Mouse (Mus musculus) R1 (cell line): ENCODE measurements around the gene Dab2.

Experiments
- DNase-seq: peaks from one replicate; pipeline ENCODE4 v3.0.0-alpha.2; 2018; ENCODE audit warnings: low read depth, low spot score

Gene Dab2

DNA sequence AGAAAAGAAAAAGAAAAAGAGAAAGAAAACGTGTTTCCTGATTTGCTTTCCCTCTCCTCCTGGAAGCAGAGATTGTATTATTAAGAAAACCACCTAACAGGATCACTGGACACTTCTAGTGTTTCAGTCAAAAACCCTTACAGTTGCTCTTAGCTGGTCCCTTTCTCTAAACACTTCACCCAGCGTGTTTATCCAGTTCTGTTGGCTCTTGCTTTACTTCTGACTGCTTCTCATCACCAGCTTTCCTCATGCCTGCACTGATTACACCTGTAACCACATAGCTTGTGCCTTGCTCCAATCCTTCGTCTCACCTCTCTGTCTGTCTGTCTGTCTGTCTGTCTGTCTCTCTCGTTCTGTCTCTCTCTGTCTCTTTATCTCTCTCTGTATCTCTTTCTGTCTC, 25.9 kb downstream of the Dab2 start:
- no peak for DNase-seq

DNA sequence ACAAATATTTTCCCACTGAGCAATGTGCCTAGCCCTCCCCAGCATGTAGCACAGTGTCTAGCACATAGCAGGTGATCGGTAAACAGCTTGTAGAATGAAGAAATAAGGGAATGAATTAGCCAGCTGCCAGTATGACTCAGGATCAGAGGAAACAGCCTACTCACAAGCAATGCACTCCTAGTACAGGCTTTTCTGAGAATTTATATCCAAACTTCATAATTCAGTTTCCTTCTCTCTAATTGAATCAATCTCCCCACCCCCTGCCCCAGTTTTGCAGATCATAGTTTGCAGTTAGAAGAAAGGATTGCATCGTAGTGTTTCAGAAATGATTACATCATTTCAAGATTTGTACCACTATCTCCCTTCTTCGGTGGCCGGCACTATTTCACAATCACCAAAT, 26.4 kb downstream of the Dab2 start:
- DNase-seq: no peak

DNA sequence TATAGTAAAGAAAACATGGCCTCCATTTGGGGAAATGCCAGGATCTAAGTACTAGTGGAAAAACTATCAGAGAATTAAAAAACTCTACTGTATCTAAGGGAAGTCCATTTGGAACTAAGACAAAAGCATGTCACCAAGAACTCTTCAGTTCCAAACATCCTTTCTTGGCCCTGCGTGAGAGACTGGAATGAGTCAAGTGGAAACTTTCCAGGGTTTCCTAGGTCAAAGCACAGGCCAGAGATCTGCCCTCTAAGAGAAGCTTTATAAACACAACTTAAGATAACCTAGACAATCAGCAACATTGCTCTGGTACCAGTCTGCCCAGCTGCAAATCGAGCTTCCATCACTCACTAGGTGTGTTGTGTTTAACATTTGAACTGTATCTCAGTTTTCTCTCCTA, 31.8 kb downstream of the Dab2 start:
- DNase-seq: no peak

DNA sequence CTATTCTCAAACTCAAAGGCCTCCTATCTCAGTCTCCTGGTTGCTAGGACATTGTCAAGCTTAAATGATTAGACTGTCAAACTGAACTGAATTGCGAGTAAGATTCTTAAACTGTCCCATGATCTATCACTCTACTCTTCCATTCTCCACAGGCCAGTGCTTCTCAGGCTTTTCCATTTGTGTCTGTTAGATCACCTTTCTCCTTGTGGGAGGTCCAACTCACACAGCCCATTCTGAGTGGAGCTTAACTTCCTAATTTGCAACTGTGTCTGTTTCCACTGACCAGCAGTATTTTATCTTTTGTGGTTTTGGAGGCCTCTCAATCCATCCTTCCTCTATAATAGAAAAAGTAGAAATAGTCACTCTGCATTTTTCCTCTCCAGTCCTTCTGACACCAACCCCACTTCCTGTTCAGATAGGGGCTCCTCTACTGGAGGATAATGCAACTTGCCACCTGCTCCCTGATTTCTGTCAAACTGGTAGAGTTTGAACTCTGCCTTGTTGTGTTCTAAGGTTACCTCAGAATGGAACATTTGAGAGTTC, 35.1 kb downstream of the Dab2 start:
- DNase-seq: no peak

DNA sequence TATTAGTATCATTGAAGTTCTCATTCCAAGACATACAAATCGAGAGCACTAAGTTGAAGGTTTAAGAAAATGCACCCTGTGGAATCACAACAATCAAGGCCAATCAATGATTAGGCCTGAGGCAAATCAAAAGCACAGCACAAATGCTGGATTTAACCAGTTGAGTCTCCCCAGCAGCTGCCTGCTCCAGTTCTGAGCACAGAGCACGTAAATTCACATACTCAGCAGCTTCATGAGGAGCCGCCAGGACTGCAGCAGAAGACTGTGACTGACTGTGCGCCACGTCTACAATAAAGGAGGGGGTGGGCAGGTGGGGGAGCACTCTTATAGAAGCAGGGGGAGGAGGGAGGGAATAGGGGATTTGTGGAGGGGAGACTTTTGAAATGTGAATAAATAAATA, 40.2 kb downstream of the Dab2 start:
- DNase-seq: peak; percentile 2

DNA sequence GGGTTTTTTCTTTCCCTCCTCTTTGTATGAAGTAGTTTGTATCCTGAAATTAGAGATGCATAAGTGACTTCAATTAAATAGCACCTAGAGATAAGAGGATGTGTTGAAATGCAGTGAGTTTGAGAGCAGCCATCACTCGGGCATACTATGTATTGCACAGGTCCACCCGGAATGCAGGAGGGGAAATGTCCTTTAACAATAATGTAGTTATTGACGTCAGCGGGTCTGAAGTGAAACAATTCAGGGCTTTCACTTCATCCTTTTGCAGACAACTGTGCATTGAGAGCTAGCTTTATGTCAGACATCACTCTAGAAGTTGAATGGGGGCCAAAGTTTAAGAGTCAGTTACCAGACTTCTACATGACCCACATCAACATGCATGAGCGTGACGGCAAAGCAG, 40.8 kb downstream of the Dab2 start:
- DNase-seq: no peak

DNA sequence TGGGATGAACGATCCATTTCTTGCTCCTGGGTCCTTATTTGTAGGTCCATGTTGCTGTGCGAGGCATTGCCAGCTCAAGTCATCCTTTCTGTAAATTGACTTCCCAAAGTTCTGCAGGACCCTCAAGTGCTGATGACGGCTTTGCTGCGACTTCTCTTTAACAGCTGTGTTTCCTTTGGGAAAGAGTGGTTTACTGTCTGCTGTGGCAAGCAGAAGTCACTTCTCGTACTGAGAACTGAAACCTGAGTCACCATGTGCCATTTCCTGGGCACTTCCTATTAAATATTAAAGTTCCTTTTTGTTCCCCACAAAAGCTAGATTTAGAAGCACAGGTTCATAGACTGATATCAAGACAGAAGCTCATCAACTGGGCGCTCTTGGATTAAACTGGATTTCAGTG, 41.8 kb downstream of the Dab2 start:
- DNase-seq: no peak

DNA sequence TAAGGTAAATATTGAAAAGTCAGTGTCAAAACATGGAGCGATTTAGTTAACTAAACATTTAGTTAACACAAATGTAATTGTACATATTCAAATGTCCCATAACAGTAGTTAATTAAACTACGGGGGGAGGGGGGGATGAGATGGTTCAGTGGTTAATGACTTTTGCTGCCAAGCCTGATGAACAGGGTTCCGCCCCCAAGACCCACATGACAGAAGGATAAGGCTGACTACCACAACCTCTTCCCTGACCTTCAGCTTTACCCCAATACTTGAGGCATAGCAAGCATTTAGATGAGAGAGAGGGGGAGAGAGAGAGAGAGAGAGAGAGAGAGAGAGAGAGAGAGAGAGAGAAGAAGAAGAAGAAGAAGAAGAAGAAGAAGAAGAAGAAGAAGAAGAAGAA, 54.3 kb downstream of the Dab2 start:
- no peak for DNase-seq

DNA sequence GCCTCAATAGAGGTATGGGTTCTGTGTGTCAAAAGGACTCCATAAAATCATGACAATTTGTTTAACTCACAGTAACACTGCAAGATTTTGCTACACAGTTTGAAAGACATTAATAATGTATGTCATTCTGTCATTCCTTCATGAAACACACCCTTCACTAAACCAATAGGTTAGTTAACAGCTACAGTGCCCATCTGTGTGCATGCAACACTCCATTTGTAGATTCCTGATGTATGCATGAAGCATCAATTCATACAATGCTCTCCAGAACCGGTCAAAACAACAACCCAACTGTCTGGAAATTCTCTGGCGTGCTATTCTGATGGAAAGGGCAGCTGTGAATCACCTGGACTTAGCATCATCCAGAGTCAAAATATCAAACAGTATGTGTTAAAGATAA, 60.3 kb downstream of the Dab2 start:
- DNase-seq: no peak

DNA sequence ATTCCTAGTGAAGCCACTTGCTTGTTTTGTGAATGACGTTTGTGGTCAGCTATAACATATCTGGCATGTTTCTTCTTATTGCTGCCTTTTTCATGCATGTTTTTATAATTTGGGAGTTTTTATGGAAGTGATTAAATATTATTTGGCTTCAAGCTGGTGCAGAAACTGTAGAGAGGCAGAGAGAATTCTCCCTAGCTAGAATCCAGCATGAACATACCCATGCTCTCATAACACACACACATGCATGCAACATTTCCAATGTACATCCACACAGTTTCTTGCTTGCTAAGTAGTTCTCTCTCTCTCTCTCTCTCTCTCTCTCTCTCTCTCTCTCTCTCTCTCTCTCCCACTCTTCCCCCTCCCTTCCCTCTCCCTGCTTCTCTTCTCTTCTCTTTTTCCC, 70.4 kb downstream of the Dab2 start:
- no peak for DNase-seq

DNA sequence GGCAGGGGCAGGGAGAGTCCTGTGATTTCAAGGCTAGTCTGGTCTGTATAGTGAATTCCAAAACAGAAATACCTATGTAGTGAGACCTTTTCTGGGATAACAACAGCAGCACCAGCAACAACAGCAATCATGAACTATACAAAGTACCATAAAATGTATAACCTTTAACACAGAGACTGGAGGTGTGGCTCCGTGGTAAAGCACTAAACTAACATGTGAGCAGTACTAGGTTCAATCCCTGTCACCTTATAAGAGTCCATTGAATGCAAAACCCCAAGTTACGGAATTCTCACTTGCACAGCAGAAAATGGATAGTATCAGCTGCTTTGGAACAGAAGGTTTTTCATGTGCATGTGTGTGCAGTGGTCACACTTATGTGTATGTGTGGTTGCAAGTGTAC, 71.9 kb downstream of the Dab2 start:
- DNase-seq: no peak

DNA sequence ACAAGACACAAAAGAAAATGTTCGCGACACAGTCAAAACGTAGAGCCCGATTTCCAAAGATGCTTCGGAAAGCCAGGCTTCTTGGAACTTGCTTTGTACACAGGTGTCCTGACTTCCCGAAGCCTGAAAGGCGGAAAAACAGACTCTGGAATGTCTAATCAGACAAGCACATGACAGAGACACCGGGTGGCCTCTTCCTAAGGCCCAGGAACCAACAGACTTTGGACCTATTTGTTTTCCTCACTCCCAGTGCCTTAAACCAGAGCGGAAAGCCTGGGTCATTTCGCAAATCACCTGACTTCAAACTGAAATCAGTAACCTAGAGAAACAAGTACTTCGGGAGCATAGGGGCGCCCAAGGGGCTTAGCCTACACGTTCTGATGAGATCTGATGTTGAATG, 75.4 kb downstream of the Dab2 start:
- DNase-seq: peak; percentile 5

DNA sequence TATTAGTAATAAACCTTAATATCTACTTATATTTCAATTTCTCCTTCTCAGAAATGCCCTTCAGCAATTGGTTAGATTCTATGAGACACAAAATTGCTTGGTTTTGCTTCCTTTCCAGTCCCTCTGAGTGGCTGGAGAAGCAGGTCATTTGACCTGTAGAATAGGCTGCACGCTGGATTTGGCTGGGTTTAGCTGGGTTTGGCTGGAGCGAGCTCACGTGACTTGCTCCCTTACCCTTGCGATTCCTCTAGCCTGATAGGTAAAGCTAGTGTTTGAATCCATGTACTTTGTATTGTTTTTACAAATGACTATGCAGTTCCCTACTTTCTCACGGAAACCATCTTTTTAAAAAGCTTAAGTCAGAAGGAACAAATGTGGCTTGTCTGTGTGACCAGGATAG, 76.4 kb downstream of the Dab2 start:
- DNase-seq: peak; percentile 30

DNA sequence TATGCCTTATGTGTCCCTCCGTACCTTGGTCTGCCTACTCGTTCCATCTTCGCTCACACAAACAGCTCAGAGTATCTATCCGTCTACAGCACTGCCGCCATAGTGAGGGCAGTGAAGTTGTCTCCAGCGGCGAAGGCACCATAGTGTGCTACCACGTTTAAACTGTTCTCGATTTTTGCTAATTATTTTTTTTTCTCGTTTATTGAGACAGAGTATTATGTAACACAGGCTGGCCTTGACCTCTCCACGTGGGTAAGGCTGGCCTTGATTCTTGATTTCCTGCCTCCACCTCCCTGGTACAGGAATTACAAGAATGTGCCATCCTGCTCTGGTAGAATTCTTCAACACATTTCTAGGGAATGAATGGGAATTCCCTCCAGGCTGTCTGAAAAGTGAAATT, 77.2 kb downstream of the Dab2 start:
- no peak for DNase-seq

DNA sequence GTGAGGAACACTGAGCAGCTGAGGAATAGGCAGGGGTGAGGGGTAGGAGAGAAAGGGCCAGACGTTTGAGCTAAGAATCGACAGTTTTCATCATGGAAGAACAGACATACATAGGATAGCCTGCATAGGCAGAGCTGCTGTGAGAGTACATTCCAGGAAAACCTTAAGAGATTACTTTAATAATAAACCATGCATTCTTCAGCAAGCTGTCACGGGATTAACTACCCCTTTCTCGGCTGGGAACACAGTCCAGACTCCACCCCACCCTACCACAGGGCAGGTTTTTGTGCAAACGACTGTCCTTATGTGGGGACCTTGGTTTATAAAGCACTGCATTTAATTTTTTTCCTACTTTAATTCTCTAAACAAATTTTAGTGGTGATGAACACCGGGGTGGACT, 84.4 kb downstream of the Dab2 start:
- DNase-seq: no peak

DNA sequence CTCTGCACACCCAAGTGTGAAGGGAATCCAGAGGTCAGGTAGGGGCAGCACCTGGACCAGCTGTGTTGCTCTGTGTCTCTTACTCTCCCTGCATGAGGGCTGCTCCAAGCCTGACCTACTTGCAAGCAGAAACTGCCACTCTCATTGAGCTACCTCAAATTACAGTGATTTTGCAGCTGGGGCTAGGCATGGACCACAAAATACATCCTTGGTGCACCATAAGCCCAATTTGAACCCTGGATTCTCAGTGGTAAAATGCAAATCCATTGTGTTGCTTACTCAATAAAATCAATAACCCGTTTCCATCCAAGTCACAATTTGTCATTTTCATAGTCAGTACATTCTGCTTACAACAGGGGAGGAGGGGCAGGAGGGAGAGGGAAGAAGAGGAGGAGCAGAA, 85.7 kb downstream of the Dab2 start:
- no peak for DNase-seq

DNA sequence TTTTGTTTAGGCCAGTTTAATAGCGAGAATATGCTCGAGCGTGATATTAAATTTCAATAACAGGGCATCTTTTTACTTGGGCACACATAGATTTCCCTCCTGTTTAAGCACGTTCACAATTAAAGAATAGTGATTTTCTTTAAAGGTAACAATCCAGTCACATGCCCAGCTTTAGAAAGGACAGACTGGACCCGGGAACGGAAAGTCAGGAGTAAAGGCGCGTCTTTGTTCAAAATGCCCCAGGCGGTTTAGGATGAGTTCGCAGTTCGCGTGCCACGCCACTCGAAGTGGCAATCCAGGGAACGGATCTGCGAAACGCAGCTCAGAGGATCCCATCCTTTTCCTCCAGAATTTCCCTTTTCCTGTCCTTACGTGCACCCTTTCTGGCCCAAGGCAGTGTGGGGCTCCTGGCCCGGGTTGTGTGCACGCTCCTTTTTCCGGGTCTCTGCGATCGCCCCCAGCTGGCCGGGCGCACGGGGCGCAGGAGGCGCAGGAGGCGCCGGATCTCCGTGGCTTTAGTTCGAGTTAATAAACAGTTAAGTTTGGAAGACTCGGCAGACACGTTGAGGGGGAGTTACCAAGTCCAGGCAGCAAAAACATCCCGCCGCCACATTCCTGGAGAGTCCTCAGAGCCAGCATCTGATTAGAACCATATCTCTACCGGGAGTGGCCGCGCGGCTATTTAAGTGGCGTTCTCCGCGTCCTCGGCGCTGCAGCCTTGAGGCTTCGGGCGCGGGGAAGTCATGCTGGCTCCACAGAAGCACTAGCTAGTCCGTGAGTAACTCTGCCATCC, 86.8 kb downstream of the Dab2 start:
- DNase-seq: peak; percentile 70

DNA sequence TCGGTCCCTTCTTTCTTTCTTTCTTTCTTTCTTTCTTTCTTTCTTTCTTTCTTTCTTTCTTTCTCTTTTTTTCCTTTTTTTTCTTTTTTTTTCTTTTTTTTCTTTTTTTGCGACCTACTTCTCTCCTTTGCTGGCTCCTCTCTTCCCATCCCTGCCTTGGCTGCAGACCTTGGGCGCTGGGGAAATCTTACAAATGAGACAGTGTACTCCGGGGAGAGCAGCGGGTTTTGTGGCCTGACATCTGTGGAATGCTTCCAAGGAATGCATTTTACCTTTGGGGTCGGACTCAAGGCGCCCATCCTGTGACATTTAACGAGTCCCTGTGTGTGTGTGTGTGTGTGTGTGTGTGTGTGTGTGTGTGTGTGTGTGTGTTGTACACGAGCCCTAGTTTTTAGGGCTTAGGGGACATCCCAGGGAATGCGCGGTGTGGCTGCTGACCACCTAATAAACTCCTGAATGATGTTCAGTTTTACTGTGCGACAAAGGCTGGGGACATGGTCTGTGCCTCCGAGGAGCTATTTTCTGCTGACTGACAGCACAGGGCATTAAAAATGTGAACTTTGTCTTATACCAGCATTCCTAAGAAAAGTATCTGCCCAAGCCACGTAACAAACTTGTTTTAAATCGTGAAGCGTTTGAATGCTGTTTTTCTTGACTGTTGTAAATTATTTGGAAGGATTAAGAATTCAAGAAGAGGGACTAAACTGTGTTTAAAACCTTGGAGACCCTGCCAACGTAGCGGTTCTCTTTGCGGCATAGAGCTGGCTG, 87.6 kb downstream of the Dab2 start:
- DNase-seq: peak; percentile 27

DNA sequence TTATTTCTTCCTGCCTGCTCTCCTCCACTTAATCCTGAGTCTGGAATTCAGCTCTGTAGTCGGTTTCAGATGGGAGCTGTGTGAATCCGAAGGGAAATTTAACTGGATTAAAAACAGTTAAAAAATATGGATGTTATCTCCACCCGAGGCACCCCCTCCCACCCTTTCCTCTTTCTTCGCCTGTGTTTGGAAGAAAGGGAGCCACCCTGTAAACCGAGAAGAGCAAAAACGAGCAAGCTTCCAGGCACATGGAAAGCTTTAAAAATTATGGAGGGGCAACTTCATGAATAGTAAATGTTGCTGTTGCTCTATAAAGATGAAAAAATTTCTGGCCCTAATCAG, 88.1 kb downstream of the Dab2 start:
- DNase-seq: no peak

DNA sequence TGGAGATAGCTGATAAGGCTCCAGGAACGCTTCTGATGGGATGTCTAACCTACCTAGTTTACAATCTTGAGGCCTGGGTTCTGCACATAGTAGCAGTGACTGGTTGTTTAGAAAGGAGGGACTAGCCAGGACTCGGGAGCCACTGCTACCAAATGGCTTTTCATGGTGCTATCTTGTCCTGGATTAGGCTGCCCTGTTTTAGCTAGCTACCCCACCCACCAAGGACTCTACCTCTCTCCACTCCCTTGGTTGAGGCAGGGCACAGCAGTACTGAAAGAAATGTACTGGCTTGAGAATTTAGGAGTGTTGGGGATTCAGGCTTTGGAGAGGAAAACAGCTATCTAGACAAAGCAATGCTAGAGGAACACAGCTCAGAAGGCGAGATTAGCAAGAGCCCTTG, 88.6 kb downstream of the Dab2 start:
- no peak for DNase-seq

DNA sequence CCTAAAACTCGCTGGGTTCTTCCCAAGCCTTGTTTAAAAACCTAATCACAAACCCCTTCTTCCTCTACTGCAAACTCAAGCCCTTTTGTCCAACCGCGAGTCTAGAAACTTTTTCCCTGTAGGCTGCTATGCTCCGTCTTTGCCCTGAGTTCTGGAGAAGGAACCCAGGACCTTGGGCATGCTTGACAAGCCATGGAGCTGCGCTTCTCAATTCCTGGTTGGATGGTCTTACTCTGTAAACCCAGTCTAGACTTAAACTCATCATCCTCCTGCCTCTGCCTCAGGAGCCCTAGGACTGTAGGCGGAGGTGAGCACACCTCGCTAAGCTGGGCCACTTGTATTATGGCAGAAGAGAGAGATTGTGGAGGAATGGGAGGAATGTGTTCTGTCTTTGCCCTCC, 89.0 kb downstream of the Dab2 start:
- no peak for DNase-seq

DNA sequence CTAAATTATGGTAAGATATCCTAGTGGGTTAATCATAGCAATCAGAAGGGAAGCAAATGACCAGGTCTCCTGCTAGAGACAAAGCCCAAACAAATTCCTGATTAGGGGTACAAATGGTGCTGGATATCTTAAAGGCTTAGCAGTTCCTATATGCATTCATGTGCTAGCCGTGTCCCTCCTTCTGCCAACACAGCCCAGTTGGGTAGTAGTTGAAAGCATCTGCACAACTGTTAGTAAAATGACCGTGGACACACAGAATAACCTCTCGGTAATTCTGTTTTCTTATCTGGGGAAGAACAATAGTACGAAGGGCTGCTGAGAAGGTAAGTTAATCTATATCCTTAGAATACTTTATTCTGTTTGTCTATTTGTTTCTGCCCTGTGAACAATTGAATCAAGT, 90.5 kb downstream of the Dab2 start:
- no peak for DNase-seq

DNA sequence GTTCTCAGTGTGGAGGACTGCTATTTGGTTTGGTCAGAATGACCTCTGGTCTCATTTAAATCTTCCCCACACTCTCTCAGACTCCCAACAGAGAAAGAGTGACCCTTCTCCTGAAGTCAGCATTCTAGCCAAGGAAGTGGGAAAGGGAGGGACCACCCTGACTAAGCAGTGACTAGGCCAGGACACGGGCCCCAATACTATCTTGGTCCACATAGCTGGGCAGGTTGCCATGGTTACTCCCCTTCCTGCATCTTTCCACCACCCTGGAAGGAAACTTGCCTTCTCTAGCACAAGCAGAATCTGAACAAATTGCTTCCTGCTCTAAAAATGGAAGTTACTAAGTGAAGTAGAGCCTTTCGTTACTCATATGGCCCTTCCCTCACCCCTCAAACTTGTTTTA, 91.1 kb downstream of the Dab2 start:
- DNase-seq: no peak
